Mouse (Mus musculus) forebrain, embryonic 10.5 days (tissue): ENCODE results near the gene Bloc1s6. TPM values are rescaled to one million over a fixed set of nuclear protein-coding genes. Genes with fewer than 3 reads are reported as not detected.

Experiments used
- polyA plus RNA-seq: library from polyadenylated mRNA; unstranded; fragments of >200 nt; fragmentation: Nextera tagmentation; extraction: Ambion mirVana; gene quantifications from 2 replicates; pipeline ENCODE4 v1.2.1, GENCODE M21; 2016

Gene Bloc1s6
- polyA plus RNA-seq, 1 experiment from 2014 or later, result 70.8 TPM

Other genes starting within 250 kb of the Bloc1s6 start
- gene Gatm, start 127.2 kb upstream of the Bloc1s6 start, polyA plus RNA-seq, result 17.7 and 19.0 TPM in 2 replicates
- 0.56 and 0.91 TPM in 2 replicates for gene AA467197, start 101.5 kb upstream of the Bloc1s6 start, polyA plus RNA-seq
- 3.9 and 4.1 TPM in 2 replicates for gene Slc30a4, start 35.8 kb upstream of the Bloc1s6 start, polyA plus RNA-seq
- 2.8 and 3.3 TPM in 2 replicates for gene Sqor, start 26.7 kb downstream of the Bloc1s6 start, polyA plus RNA-seq